ENCODE assay signal across 8 mouse cellular contexts in the genomic region with DNA sequence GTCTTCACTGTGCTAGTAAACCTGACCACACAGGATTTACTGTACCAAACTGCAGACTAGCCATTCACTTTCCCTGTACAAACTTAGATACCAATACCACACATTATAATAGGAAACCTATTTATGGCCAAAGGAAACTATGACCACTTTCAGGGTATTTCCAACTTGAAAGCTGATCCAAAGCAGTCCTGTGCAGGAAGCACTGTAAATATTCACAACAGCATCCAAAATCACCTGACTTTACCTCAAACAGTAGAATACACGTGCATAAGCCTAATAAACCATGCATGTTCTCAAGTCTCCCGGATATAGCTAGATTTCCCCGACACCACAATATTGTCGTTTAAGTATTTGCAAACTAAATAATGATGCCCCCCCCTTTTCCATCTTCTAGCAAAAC. TPM values are rescaled to one million over a fixed set of nuclear protein-coding genes. Genes with fewer than 3 reads are reported as not detected.
DNase-seq lines count a peak whose midpoint lies in the region; ATAC-seq and TF ChIP-seq lines count a peak whose summit lies in the region.

No protein-coding gene starts in this region.

- peaks cover 65% of the 10 kb centered on the region for H3K4me1 ChIP-seq in erythroblast, embryonic 14.5 days (ENCODE audit: control insufficient read depth)
- H3K4me1 ChIP-seq in forebrain, embryonic 14.5 days (ENCODE audit: control insufficient read depth, insufficient read depth, low read length), result peaks cover 12% of the 10 kb centered on the region
- peaks cover 14 to 25% of the 10 kb centered on the region in 2 experiments for H3K4me1 ChIP-seq in liver, embryonic 14.5 days (replicated peaks; ENCODE audit: control insufficient read depth in 2 of 2, insufficient read depth in 2 of 2, low read length in 1 of 2)

- peaks cover 45% of the 10 kb centered on the region for H3K36me3 ChIP-seq in erythroblast, embryonic 14.5 days (ENCODE audit: control insufficient read depth)
- peaks cover 35% of the 10 kb centered on the region for H3K36me3 ChIP-seq in forebrain, embryonic 14.5 days (ENCODE audit: control insufficient read depth, insufficient read depth, low read length)
- peaks cover 24% of the 10 kb centered on the region for H3K36me3 ChIP-seq in liver, embryonic 14.5 days (replicated peaks; ENCODE audit: control insufficient read depth, insufficient read depth, low read depth)

- no peaks in the 10 kb centered on the region for H3K27me3 ChIP-seq in erythroblast, embryonic 14.5 days (ENCODE audit: control insufficient read depth)
- no peaks in the 10 kb centered on the region for H3K27me3 ChIP-seq in forebrain, embryonic 14.5 days (replicated peaks; ENCODE audit: control insufficient read depth, insufficient read depth, low read length)
- H3K27me3 ChIP-seq in liver, embryonic 14.5 days (ENCODE audit: control insufficient read depth, insufficient read depth, low read length), result no peaks in the 10 kb centered on the region

- peak overlapping the region; percentile 76 for H3K4me3 ChIP-seq in erythroblast, embryonic 14.5 days (replicated peaks)
- peak overlapping the region; percentile 73 for H3K4me3 ChIP-seq in forebrain, embryonic 14.5 days (ENCODE audit: low read depth, low read length)
- H3K4me3 ChIP-seq in liver, embryonic 14.5 days (ENCODE audit: insufficient read depth in 1 of 2, low read depth in 2 of 2, low read length in 2 of 2), result peak overlapping the region; percentile 76 to 83

- no peak for ATAC-seq in erythroblast, adult 5-6 weeks (replicated peaks; ENCODE audit: low FRiP score, poor library complexity, severe bottlenecking)
- ATAC-seq in forebrain, embryonic 14.5 days, result no peak
- no peak for ATAC-seq in liver, embryonic 14.5 days (ENCODE audit: insufficient read depth)

- TF ChIP-seq CTCF in liver, embryonic 14.5 days (IDR thresholded peaks at IDR 0.05; ENCODE audit: low read depth), result no peak

- TF ChIP-seq EP300 in liver, embryonic 14.5 days (IDR thresholded peaks at IDR 0.05; ENCODE audit: low read depth), result no peak

- 0% methylated on average over 4 of the region's 4 CpGs for WGBS in forebrain, embryonic 14.5 days
- whole genome bisulfite sequencing in liver, embryonic 14.5 days (ENCODE audit: insufficient replicate concordance), result 0% methylated on average over 4 of the region's 4 CpGs

- H3K27ac ChIP-seq in forebrain, embryonic 14.5 days (ENCODE audit: low read depth, low read length), result no peak overlapping the region
- peak overlapping the region; percentile 58 for H3K27ac ChIP-seq in liver, embryonic 14.5 days

- peak overlapping the region; percentile 93 for H3K9ac ChIP-seq in forebrain, embryonic 14.5 days (ENCODE audit: low read length)
- peak overlapping the region; percentile 91 for H3K9ac ChIP-seq in liver, embryonic 14.5 days (replicated peaks)

- peak; percentile 43 for DNase-seq in CD4-positive helper T cell, adult 2 months (ENCODE audit: low read depth, low spot score)
- no peak for DNase-seq in forebrain, embryonic 14.5 days (ENCODE audit: low spot score)
- DNase-seq in liver, embryonic 14.5 days (ENCODE audit: low read depth in 3 of 3, low spot score in 3 of 3), result no peak
- no peak for DNase-seq in adrenal gland, adult 2 months
- DNase-seq in layer of hippocampus, adult 18-20 months (ENCODE audit: low spot score in 2 of 2), result no peak
- no peak for DNase-seq in layer of hippocampus, postnatal 25 days (ENCODE audit: extremely low spot score in 1 of 2, low spot score in 1 of 2)

- peak overlapping the region; percentile 85 for H3K4me2 ChIP-seq in forebrain, embryonic 14.5 days (ENCODE audit: low read length)
- H3K4me2 ChIP-seq in liver, embryonic 14.5 days (ENCODE audit: low read depth), result peak overlapping the region; percentile 77

- no peaks in the 10 kb centered on the region for H3K9me3 ChIP-seq in erythroblast, embryonic 14.5 days (ENCODE audit: control insufficient read depth, low read length)
- no peaks in the 10 kb centered on the region for H3K9me3 ChIP-seq in forebrain, embryonic 14.5 days (replicated peaks; ENCODE audit: control insufficient read depth, low read length)
- H3K9me3 ChIP-seq in liver, embryonic 14.5 days (ENCODE audit: control insufficient read depth, low read length), result no peaks in the 10 kb centered on the region

RNA-seq across cellular contexts. Expression of a gene that starts 1.0 kb away (rescaled TPM):
- polyA plus RNA-seq in erythroblast, embryonic 14.5 days (2012), result 115 and 164 TPM in 2 replicates
- total RNA-seq in erythroblast, adult 5-6 weeks (2015; ENCODE audit: low replicate concordance), result 1,063 and 1,343 TPM in 2 replicates
- 294 and 583 TPM in 2 replicates for total RNA-seq in erythroblast, adult 5-6 weeks (2017; ENCODE audit: low replicate concordance)
- polyA plus RNA-seq in forebrain, embryonic 14.5 days (2014; fragmentation: Nextera tagmentation; extraction: Ambion mirVana), result 143 and 176 TPM in 2 replicates
- polyA plus RNA-seq in liver, embryonic 14.5 days (2012; rRNA removed), result 3,928 and 4,028 TPM in 2 replicates
- 198 and 228 TPM in 2 replicates for polyA plus RNA-seq in liver, embryonic 14.5 days (2014; fragmentation: Nextera tagmentation; extraction: Ambion mirVana)
- total RNA-seq in adrenal gland, adult 2 months (2021), result 100 to 1,000 TPM; 531 to 586 TPM
- polyA plus RNA-seq in adrenal gland, adult 2 months (2012; rRNA removed), result 612 and 712 TPM in 2 replicates
- 100 to 1,000 TPM; 261 to 307 TPM for total RNA-seq in layer of hippocampus, adult 18-20 months (2021)
- 100 to 1,000 TPM; 212 to 250 TPM for total RNA-seq in layer of hippocampus, postnatal 25 days (2021)

RNA-seq across cellular contexts. Expression of a gene that starts 10.7 kb away (rescaled TPM):
- 0.02 and 0.03 TPM in 2 replicates for polyA plus RNA-seq in erythroblast, embryonic 14.5 days (2012)
- total RNA-seq in erythroblast, adult 5-6 weeks (2015; ENCODE audit: low replicate concordance), result not detected in 2 replicates
- not detected in 2 replicates for total RNA-seq in erythroblast, adult 5-6 weeks (2017; ENCODE audit: low replicate concordance)
- polyA plus RNA-seq in forebrain, embryonic 14.5 days (2014; fragmentation: Nextera tagmentation; extraction: Ambion mirVana), result 19.5 and 22.2 TPM in 2 replicates
- polyA plus RNA-seq in liver, embryonic 14.5 days (2012; rRNA removed), result 1.9 TPM in 2 replicates
- 1.8 and 2.2 TPM in 2 replicates for polyA plus RNA-seq in liver, embryonic 14.5 days (2014; fragmentation: Nextera tagmentation; extraction: Ambion mirVana)
- total RNA-seq in adrenal gland, adult 2 months (2021), result 10 to 100 TPM; 24.6 to 37.9 TPM
- 16.4 and 17.1 TPM in 2 replicates for polyA plus RNA-seq in adrenal gland, adult 2 months (2012; rRNA removed)
- total RNA-seq in layer of hippocampus, adult 18-20 months (2021), result 10 to 100 TPM; 26.7 to 28.6 TPM
- total RNA-seq in layer of hippocampus, postnatal 25 days (2021), result 10 to 100 TPM; 21.2 to 30.0 TPM

Comparison
In these comparisons a context has a peak if more than half of its experiments do, and no peak if none do; other contexts are left out.
1. RNA of a gene that starts 10.7 kb away (total RNA-seq): 24.6 to 37.9 TPM in adrenal gland, adult 2 months, 21.2 to 30.0 TPM in layer of hippocampus, postnatal 25 days and 26.7 to 28.6 TPM in layer of hippocampus, adult 18-20 months; not detected in erythroblast, adult 5-6 weeks; every median in the first group is over 10 times any median in the second.
2. Peak in every context shown above with its lines, with median percentiles within 50 percentile points of each other: H3K4me3 ChIP-seq.